Mouse (Mus musculus): ENCODE results near the gene Larp1.
"Not testable (repeated sequence)": the region's sequence is repeated elsewhere in the genome, so short reads cannot be mapped to it uniquely, and the experiment has no call there.

Gene Larp1

GRCm38 (mm10) chr11:58031176-58031575 lies 22.3 kb downstream of the Larp1 start:
- no peak for DNase-seq

- no peak for DNase-seq
These were observed 24.8 kb downstream of the Larp1 start for GRCm38 (mm10) chr11:58033635-58034034.

- no peak for DNase-seq
These were observed 30.2 kb downstream of the Larp1 start for GRCm38 (mm10) chr11:58039027-58039426.

DNA sequence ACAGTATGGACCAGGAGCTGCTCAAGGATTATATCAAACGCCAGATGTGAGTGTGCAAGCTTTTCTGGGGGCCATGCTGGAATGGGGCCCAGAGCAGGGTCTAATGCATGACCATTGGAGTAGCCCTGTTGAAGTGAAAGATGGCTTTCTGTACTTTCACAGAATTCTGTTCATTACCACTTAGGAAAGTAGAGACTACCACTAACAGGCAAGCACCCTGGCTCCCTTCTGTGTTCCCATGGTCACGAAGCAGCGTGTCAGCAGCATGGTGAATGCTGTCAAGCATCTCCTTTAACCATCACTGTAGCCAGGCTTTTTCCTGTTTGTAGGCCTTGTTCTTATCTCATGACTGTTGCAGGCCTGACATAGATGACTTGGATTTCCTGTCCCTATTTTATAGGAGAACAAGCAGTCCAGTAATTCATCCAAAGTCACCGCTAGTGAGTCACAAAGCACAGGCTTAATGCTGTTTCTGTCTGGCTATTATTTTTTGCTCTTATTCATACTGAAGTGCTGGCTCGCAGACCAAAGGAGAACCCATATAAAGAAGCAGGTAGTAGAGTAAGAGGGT lies 34.1 kb downstream of the Larp1 start:
- no peak for DNase-seq

DNA sequence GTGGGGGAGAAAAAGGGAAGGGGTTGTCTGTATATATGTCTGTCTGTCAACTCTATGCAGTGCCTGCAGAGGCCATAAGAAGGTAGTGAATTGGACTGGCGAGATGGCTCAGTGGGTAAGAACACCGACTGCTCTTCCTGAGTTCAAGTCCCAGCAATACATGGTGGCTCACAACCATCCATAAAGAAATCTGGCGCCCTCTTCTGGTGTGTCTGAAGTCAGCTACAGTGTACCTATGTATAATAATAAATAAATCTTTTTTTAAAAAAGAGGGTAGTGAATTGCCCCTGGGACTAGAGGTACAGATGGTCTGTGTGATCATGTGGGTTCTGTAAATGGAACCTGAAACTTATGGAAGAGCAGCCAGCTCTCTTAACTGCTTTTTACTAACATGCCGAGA lies 37.6 kb downstream of the Larp1 start:
- DNase-seq = no peak

- peak; percentile 44 for DNase-seq
These were observed 48.6 kb downstream of the Larp1 start for GRCm38 (mm10) chr11:58057455-58057854.

DNA sequence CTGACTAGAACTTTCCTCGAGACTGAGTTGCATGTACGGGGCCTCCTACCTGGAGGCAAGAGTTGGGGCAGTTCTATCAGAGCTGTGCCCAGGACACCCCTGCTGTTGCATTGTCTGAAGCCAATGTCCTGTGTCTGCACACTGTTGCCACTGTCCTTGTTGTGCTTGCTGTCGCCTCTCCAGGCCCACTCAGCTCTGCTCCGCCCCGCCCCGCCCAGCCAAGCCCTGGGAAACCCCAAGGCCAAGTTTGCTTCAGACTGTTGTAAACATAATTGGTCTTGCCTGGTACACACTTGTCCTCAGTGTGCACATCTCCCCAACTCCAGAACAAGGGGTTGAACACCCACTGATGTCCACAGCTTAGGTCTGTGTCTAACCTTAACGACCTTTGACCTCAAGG lies 50.9 kb downstream of the Larp1 start:
- peak; percentile 38 for DNase-seq

DNA sequence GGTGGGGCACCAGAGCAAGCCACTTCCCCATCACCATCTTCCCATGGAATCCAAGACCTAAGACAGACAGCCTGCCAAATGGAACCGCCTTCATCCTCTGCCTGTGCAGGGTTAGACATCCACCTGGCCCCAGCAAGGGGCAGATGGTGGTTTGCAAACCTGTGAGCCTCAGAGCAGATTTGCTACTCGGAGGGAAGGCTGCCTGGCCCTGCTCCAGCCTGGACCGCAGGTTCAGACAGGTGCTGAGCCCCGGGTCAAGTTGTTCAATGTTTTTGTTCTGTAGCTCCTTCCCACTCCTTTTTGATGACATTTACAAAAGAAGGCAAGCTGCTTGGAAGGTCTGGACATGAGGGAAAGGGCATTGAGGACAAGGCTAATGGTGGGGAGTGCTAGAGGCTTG lies 52.4 kb downstream of the Larp1 start:
- not testable (repeated sequence) for DNase-seq

GRCm38 (mm10) chr11:58062586-58062985 lies 53.7 kb downstream of the Larp1 start:
- DNase-seq = no peak

GRCm38 (mm10) chr11:58065025-58065424 lies 56.2 kb downstream of the Larp1 start:
- no peak for DNase-seq

DNA sequence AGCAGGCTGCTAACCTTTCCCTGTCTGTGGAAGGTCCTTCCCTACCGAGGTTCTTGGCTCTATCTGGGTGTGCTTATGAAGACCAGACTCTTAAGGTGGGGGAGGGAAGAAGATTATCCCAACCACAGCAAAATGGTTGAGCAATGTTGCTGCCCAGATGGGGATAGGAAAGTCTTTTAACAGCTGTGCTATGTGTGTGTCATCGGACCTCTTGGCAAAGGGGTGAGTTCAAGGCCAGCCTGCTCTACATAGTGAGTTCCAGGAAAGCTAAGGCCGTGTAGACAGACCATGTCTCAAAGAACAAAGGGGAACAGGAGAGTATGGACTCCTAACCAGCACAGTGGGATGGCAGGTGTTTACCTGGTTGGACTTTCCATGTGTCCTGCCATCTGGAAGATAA lies 64.1 kb downstream of the Larp1 start:
- DNase-seq = no peak

GRCm38 (mm10) chr11:58077270-58077669 lies 68.4 kb downstream of the Larp1 start:
- no peak for DNase-seq

DNA sequence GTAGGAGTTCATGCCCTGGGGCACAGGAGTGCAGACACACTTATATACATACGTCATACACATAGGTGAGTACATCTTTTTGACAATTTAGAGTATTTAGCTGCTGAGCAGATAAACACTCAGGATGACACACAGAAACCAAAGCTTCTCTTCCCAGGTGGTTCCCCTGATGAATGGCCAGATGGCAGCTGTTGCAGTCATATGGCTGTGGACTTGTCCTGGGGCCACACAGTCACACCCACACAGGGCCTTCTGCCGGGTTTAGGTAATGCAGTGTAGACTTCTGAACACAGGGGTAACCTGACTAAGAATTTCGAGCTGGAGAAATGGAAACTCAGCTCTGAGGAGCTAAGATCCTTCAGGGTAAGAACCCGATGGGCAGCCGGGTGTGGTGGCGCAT lies 72.9 kb downstream of the Larp1 start:
- no peak for DNase-seq

DNA sequence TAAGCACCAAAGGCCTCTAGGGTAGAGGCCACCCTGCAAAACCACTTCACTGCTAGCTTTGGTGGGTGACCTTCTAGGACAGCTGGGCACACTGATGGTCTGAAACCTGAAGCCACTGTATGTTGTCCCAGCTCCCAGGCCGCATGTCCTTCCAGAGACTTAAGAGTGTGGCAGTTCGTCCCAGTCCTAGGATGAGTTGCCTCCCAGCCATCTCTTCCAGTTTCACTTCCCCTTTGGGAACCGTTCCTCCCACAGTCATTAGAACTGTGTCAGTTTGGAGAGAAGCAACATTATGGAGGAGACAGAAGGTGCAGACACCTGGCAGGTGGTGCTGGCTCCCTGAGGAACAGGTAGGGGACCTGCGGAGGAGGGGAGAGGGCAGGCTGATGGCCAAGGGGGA lies 83.7 kb downstream of the Larp1 start:
- DNase-seq = no peak

- DNase-seq = peak; percentile 23
These were observed 84.2 kb downstream of the Larp1 start, which contains the start of gene Gm12248 for GRCm38 (mm10) chr11:58093021-58093528. Gene Gm12248, minus strand, starts transcription at chr11:58093134.

- no peak for DNase-seq
These were observed 85.9 kb downstream of the Larp1 start for GRCm38 (mm10) chr11:58094766-58095165.

DNA sequence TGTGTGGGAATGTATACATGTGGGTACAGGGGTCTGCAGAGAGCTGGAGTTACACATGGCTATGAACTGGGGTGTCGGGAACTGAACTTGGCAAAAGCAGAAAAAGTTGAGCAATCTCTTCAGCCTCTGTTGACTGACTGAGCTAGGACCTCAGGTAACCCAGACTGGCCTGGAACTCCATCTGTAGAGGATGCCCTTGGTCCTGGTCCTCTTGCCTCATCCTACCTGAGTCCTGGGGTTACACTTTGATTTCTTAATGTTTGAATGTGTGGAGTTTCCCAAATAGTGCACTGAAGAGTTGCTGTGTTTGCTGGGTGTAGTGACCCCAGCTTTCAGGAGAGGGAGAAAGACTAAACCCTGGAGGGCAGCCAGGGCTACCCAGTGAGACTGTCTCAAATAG lies 86.7 kb downstream of the Larp1 start:
- no peak for DNase-seq

DNA sequence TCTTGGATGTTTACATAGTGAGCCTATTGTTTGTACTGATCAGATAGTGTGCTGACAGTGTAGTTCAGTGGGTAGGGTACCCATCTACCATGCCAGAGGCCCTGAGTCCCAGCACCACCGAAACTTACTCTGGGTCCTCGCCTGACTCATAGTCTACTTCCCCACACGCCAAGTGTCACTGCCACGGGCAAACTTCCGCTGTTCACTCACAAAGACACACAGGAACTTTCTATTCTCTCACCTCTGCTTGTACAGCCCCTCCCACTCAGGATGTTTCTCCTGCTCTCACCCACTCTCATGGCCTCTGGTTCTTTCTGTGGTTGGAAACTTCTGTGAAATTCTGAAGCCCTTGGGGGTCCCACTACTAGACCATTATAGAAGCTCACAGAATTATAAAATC lies 87.3 kb downstream of the Larp1 start:
- no peak for DNase-seq

DNA sequence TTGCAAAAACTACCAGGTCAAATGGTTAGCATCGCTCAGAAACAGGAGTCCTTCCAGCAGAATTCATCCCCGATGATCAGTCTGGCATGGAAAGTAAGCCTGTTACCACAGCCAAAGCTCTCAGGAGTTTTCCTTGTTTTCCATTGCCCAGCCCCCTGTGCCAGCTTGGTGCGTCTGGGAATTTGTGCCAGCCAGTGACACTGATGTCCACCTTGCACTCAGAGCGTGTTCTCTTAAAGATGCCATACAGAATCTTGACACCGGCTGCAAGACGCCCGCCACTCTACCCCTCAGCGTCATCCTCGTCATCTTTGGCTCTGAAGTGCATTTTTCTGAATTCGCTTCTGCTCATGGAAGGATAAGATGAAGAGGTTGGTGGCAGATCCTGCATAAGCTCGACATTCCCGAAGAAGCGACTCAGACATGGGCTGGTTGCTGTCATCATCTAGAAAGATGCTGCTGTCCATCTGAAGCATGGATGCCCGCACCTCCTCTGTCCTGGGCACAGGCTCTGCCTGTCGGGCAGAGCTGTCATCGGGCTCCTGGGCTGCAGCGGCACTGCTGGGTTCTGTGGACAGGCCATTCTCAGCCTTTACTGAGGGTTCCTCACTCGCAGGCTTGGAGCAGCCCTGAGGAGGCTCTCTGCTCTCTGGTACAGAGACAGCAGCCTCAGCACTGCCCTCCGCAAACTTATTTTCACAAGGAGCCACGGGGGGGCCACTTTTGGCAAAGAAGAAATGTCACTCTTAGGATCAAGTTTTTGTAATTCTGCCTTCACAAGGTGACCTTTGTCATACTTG lies 88.2 kb downstream of the Larp1 start:
- DNase-seq = no peak

DNA sequence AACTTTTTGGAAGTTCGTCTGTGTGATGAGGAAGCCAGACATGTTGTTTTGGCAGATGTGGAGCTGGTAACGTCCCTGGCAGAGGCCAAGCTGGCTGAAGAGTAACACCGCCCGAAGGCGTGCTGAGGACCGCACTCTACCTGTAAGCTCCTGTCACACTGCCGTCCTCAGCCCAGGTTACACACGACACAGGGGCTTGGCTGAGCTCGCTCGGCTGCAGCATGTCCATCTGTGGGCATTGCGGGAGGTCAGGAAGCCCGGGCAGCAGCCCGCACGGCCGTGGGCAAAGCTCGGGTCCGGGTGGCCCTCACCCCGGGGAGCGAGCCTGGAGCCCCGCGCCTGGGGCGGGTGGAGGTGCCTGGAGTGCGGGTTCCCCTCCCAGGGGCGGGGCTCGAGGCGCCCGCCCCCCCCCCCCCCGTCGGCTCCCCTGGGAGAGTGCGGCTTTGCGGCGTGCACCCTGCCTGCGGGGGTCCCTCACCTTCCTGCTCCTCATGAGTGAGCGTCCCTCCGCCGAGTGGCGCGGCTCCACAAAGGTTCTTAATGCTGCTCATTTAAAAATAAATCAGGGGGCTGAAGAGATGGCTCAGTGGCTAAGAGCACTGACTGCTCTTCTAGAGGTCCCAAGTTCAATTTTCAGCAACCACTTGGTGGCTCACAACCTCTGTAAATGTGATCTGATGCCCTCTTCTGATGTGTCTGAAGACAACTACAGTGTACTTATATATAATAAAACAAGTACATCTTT lies 88.9 kb downstream of the Larp1 start:
- DNase-seq = no peak

DNA sequence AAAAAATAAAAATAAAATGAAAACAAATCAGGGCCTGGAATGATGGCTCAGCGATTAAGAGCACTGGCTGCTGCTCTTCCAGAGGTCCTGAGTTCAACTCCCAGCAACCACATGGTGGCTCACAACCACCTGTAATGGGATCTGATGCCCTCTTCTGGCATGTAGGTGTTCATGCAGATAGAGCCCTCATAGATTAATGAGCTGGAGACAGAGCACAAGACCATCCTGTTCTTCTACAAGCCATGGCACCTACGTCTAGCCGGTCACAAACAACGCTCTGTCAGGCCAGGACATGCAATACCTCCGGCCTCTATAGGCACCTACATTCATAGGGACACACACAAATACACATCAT lies 89.5 kb downstream of the Larp1 start:
- not testable (repeated sequence) for DNase-seq

- DNase-seq = no peak
These were observed 91.1 kb downstream of the Larp1 start for GRCm38 (mm10) chr11:58100006-58100405.

- DNase-seq = no peak
These were observed 92.4 kb downstream of the Larp1 start for GRCm38 (mm10) chr11:58101194-58101720.

GRCm38 (mm10) chr11:58102146-58102545 lies 93.3 kb downstream of the Larp1 start:
- no peak for DNase-seq
